Mouse (Mus musculus) megakaryocyte, embryonic 14.5 days (primary cell): ENCODE measurements at regions not wholly inside any gene's neighbourhood (a gene's known extent, or its start where the extent isn't known, plus 50 kb on each side); places are given as distances from the start of the nearest gene placed in this dataset.

Experiments
- H3K27me3 ChIP-seq: replicated peaks from 2 replicates; pipeline ENCODE3; 2012; ENCODE audit warnings: inconsistent platforms
- H3K36me3 ChIP-seq: replicated peaks from 2 replicates; pipeline ENCODE3; 2012; ENCODE audit warnings: low read length, inconsistent platforms, mixed read lengths
- H3K4me1 ChIP-seq: 2 replicates; pipeline ENCODE4 v1.6.1; 2012; ENCODE audit warnings: inconsistent platforms
- H3K4me3 ChIP-seq: replicated peaks from 2 replicates; pipeline ENCODE3; 2012; ENCODE audit warnings: moderate library complexity, mild to moderate bottlenecking, inconsistent platforms
- H3K9me3 ChIP-seq: 2 replicates; pipeline ENCODE4 v1.6.1; 2012; ENCODE audit warnings: inconsistent platforms
- FLI1 ChIP-seq: IDR thresholded peaks from 2 replicates; pipeline ENCODE4 v1.6.1; 2012; ENCODE audit warnings: low read length, inconsistent platforms, mixed read lengths
- GATA1 ChIP-seq: IDR thresholded peaks from 3 replicates; pipeline ENCODE4 v1.6.1; 2012; ENCODE audit warnings: mixed read lengths, low read length, inconsistent platforms, borderline replicate concordance

DNA sequence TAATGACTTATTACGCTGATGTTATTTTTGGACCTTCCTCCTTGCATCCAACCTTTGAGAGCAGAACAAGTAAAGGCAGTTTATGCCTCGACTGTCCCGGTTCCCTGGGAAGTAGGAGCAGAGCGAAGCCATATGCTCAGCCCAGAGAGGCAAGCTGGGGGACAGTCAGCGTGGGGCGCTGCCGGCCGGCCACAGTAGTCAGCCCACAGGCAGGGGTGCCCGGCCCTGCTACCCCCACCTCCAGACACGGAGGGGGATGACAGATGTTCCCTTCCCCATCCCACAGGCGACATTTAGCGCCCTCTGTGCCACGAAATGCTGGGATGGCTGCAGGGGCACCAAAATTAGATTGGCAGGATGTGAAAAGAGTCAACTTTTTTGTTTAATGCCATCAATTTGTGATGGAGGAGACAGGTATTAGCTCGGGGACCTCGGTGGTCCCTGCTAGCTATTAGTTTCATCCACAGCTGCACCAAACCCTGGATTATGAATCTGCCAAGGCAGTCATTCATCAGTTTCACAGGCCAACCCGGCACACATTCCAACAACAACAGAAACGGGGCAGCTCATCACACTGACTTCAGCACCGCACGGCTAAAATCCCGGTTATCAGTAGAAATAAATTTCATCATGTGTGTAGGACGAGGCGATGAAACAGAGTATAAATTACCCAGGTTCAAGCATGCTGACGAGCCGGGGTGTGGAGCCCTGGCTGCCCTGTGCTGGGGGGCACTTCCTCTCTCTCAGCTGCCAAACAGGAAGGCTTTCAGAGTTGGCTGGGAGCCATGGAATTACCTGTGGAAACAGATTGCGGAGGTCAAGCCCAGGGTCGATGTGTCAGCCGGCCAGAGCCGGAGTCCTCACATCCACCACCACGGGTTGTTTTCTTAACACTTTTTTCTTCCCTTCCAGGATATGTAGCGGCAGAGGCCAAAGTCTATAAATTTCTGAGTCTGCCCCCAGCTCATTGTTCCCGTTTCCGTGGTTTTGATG, 392.3 kb upstream of the Mgmt start:
- TF ChIP-seq FLI1 (no peak), GATA1 (no peak)
- H3K9me3 ChIP-seq = peaks cover 11% of the 10 kb centered on the region
- H3K27me3 ChIP-seq = peaks cover 28% of the 10 kb centered on the region
- no peaks in the 10 kb centered on the region for H3K36me3 ChIP-seq
- no peak overlapping the region for H3K4me3 ChIP-seq
- H3K4me1 ChIP-seq = no peaks in the 10 kb centered on the region

DNA sequence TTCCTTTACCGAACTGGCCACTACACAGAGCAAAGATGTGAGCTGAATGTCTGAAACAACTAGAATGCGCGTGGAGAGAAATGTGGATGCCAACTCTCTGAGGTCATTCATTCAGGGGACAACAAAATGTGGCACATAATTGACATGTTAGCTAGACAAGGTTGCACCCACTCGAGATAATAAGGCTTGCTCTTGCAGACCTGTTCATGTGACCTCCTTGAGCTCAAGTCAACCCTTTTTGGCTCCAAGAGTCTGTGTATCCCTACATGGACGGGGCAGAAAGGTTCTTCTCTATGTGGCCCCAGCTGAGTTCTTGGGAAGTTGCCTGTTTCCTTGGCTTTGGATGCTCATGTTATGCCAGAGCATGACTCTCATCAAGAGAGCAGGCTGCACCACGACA, 383.0 kb upstream of the Mgmt start:
- Histone ChIP-seq H3K4me1 (no peaks in the 10 kb centered on the region), H3K36me3 (no peaks in the 10 kb centered on the region), H3K27me3 (no peaks in the 10 kb centered on the region), H3K9me3 (peaks cover 6% of the 10 kb centered on the region; the same call in 1 of the 2 replicates), H3K4me3 (no peak overlapping the region)
- TF ChIP-seq GATA1 (no peak), FLI1 (no peak)

- H3K9me3 ChIP-seq = no peaks in the 10 kb centered on the region
- TF ChIP-seq GATA1 (no peak), FLI1 (no peak)
- no peak overlapping the region for H3K4me3 ChIP-seq
- no peaks in the 10 kb centered on the region for H3K36me3 ChIP-seq
- H3K27me3 ChIP-seq = no peaks in the 10 kb centered on the region
- H3K4me1 ChIP-seq = no peaks in the 10 kb centered on the region
Measured at GRCm38 (mm10) chr7:136515376-136515775, 379.0 kb upstream of the Mgmt start.

- H3K9me3 ChIP-seq = no peaks in the 10 kb centered on the region
- no peaks in the 10 kb centered on the region for H3K27me3 ChIP-seq
- no peak overlapping the region for H3K4me3 ChIP-seq
- no peaks in the 10 kb centered on the region for H3K4me1 ChIP-seq
- no peaks in the 10 kb centered on the region for H3K36me3 ChIP-seq
- no peak for TF ChIP-seq FLI1
- no peak for TF ChIP-seq GATA1
Measured at GRCm38 (mm10) chr7:136525821-136526220, 368.6 kb upstream of the Mgmt start.

- Histone ChIP-seq H3K4me3 (no peak overlapping the region), H3K27me3 (no peaks in the 10 kb centered on the region), H3K9me3 (no peaks in the 10 kb centered on the region), H3K4me1 (no peaks in the 10 kb centered on the region), H3K36me3 (no peaks in the 10 kb centered on the region)
- no peak for TF ChIP-seq GATA1
- TF ChIP-seq FLI1 = no peak
Measured at GRCm38 (mm10) chr7:136530006-136530785, 364.2 kb upstream of the Mgmt start.

DNA sequence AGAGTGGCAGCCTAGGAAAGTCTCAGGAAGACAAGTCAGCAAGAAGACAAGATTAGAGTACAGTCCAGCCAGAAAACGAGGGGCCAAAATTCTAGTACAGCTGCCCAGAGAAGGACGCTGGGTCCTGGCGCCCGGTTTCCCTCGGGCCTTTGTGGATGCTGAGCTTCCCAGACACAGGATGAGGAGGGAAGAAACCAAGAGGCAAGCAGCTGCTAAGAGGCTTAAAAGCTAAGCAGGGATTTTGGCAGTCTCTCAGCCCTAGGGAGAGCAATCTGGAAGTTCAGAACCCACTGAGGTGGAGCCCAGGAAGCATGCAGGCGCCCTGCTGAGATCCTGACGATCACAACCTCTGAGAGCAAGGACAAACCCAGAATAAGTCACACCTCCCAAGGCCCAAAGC, 363.1 kb upstream of the Mgmt start:
- H3K4me3 ChIP-seq = no peak overlapping the region
- H3K27me3 ChIP-seq = no peaks in the 10 kb centered on the region
- H3K9me3 ChIP-seq = no peaks in the 10 kb centered on the region
- TF ChIP-seq GATA1 = no peak
- TF ChIP-seq FLI1 = no peak
- H3K36me3 ChIP-seq = no peaks in the 10 kb centered on the region
- no peaks in the 10 kb centered on the region for H3K4me1 ChIP-seq

- Histone ChIP-seq H3K9me3 (no peaks in the 10 kb centered on the region; the same call in 1 of the 2 replicates), H3K27me3 (no peaks in the 10 kb centered on the region), H3K4me1 (no peaks in the 10 kb centered on the region), H3K36me3 (no peaks in the 10 kb centered on the region), H3K4me3 (no peak overlapping the region)
- TF ChIP-seq FLI1 = no peak
- no peak for TF ChIP-seq GATA1
Measured at GRCm38 (mm10) chr7:136541876-136542655, 352.3 kb upstream of the Mgmt start.

DNA sequence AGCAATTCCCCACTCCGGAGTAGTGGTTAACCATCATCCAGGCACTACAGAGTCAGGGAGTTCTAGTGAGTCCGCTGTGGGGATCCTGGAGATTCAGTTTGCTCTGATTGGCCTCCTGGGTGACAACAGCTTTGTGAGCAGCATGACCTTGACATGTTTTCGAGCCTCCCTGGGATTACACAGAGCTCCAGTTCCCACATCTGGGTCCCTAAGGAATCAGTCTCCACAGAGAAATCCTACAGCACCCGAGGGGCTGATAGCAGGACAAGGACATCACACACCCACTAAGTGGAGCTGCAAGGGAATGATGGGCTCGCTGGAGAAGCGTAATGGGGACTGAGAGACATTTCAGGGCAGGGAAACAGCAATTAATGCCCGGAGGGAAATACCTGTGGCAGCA, 351.5 kb upstream of the Mgmt start:
- H3K4me3 ChIP-seq = no peak overlapping the region
- H3K9me3 ChIP-seq = no peaks in the 10 kb centered on the region; the same call in 1 of the 2 replicates
- no peaks in the 10 kb centered on the region for H3K27me3 ChIP-seq
- no peaks in the 10 kb centered on the region for H3K36me3 ChIP-seq
- TF ChIP-seq FLI1 = no peak
- TF ChIP-seq GATA1 = no peak
- no peaks in the 10 kb centered on the region for H3K4me1 ChIP-seq

- Histone ChIP-seq H3K4me3 (no peak overlapping the region), H3K4me1 (no peaks in the 10 kb centered on the region), H3K27me3 (no peaks in the 10 kb centered on the region), H3K9me3 (peaks cover 3% of the 10 kb centered on the region; the same call in 1 of the 2 replicates), H3K36me3 (no peaks in the 10 kb centered on the region)
- TF ChIP-seq GATA1 = no peak
- TF ChIP-seq FLI1 = no peak
Measured at GRCm38 (mm10) chr7:136547837-136548236, 346.6 kb upstream of the Mgmt start.
